Mouse (Mus musculus): ENCODE measurements at regions not wholly inside any gene's neighbourhood (a gene's known extent, or its start where the extent isn't known, plus 50 kb on each side); places are given as distances from the start of the nearest gene placed in this dataset.

DNA sequence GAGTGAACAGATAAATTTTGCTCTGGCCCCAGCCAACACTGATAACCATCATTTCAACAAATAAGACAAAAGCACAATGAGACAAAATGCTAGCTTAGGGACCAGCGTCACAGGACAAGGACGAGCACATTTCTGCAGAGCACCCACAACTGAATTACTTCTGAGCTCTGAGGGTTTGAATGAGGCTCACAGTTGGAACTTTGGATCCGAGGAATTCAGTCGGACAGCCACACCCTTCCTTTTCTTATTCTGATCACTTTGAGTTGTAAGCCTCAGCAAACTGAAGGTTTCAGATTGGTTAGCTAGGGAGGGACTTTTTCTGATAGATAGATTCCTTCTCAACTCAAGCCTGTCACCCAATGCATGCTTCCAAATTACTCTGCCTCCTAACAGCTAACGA, 180.0 kb upstream of the Sfrp2 start:
- TF ChIP-seq POLR2A (IDR thresholded peaks at IDR 0.05; ENCODE audit: extremely low read depth, insufficient read depth, low read length) (no peak), CTCF (IDR thresholded peaks at IDR 0.05; ENCODE audit: low read depth, low read length) (no peak)
